Mouse (Mus musculus): Measurements from ENCODE around the gene Ehbp1l1. TPM values are rescaled to one million over a fixed set of nuclear protein-coding genes. Genes with fewer than 3 reads are reported as not detected.

Ehbp1l1 gene
- 90.4 and 95.1 TPM in 2 replicates for polyA plus RNA-seq (2012; rRNA removed)

GRCm38 (mm10) chr19:5725767-5726515 is at the start of gene Ehbp1l1:
Ehbp1l1 (minus strand) TSS chr19:5726317.

GRCm38 (mm10) chr19:5770925-5771860 is 45.1 kb upstream of the Ehbp1l1 start, which contains the start of gene Scyl1:
Scyl1 (minus strand) TSS chr19:5771419.

GRCm38 (mm10) chr19:5740320-5741317 is 14.5 kb upstream of the Ehbp1l1 start, which contains the start of gene Ltbp3:
Ltbp3 (plus strand) TSS chr19:5740904.

GRCm38 (mm10) chr19:5729444-5729815 is 3.3 kb upstream of the Ehbp1l1 start, which contains the start of gene Fam89b:
Fam89b (minus strand) TSS chr19:5729653.

GRCm38 (mm10) chr19:5704163-5704800 is 21.8 kb downstream of the Ehbp1l1 start, which contains the start of gene Kcnk7:
Kcnk7 (plus strand) TSS chr19:5704367.

GRCm38 (mm10) chr19:5688200-5689087 is 37.7 kb downstream of the Ehbp1l1 start, which contains the start of the genes Map3k11 and Pcnx3:
Map3k11 (plus strand) TSS chr19:5688742.
Pcnx3 (minus strand) TSS chr19:5688908.

GRCm38 (mm10) chr19:5662981-5663913 is 62.9 kb downstream of the Ehbp1l1 start, which contains the start of gene Sipa1:
Sipa1 (minus strand) TSS chr19:5663707.

Other genes with a start within 250 kb of the Ehbp1l1 start
- 11.9 and 12.6 TPM in 2 replicates for gene Mus81, start 237.9 kb downstream of the Ehbp1l1 start, polyA plus RNA-seq (2012; rRNA removed)
- 433 and 538 TPM in 2 replicates for gene Cfl1, start 235.9 kb downstream of the Ehbp1l1 start, polyA plus RNA-seq (2012; rRNA removed)
- gene 1700020D05Rik, start 222.5 kb downstream of the Ehbp1l1 start, polyA plus RNA-seq (2012; rRNA removed), result 0.45 and 0.81 TPM in 2 replicates
- gene Snx32, start 215.8 kb downstream of the Ehbp1l1 start, polyA plus RNA-seq (2012; rRNA removed), result 6.9 and 8.5 TPM in 2 replicates
- gene Ovol1, start 165.7 kb downstream of the Ehbp1l1 start, polyA plus RNA-seq (2012; rRNA removed), result 0.02 TPM in 1 of 2 replicates, not detected in the other
- 0.88 and 1.3 TPM in 2 replicates for gene Ap5b1, start 158.3 kb downstream of the Ehbp1l1 start, polyA plus RNA-seq (2012; rRNA removed)
- gene Rnaseh2c, start 124.4 kb downstream of the Ehbp1l1 start, polyA plus RNA-seq (2012; rRNA removed), result 77.3 and 81.5 TPM in 2 replicates
- gene Kat5, start 116.1 kb downstream of the Ehbp1l1 start, polyA plus RNA-seq (2012; rRNA removed), result 29.8 and 30.0 TPM in 2 replicates
- 12.2 and 17.0 TPM in 2 replicates for gene Rela, start 88.8 kb downstream of the Ehbp1l1 start, polyA plus RNA-seq (2012; rRNA removed)
- gene Sipa1, start 62.6 kb downstream of the Ehbp1l1 start, polyA plus RNA-seq (2012; rRNA removed), result 23.2 and 25.6 TPM in 2 replicates
- gene Map3k11, start 37.6 kb downstream of the Ehbp1l1 start, polyA plus RNA-seq (2012; rRNA removed), result 11.5 and 13.8 TPM in 2 replicates
- 14.3 and 19.3 TPM in 2 replicates for gene Pcnx3, start 37.4 kb downstream of the Ehbp1l1 start, polyA plus RNA-seq (2012; rRNA removed)
- 0.05 TPM in 1 of 2 replicates, not detected in the other for gene Kcnk7, start 21.9 kb downstream of the Ehbp1l1 start, polyA plus RNA-seq (2012; rRNA removed)
- gene Fam89b, start 3.3 kb upstream of the Ehbp1l1 start, polyA plus RNA-seq (2012; rRNA removed), result 34.2 and 40.2 TPM in 2 replicates
- gene Ltbp3, start 14.6 kb upstream of the Ehbp1l1 start, polyA plus RNA-seq (2012; rRNA removed), result 1.6 and 3.2 TPM in 2 replicates
- 23.6 TPM in 2 replicates for gene Scyl1, start 45.1 kb upstream of the Ehbp1l1 start, polyA plus RNA-seq (2012; rRNA removed)
- gene Frmd8, start 149.0 kb upstream of the Ehbp1l1 start, polyA plus RNA-seq (2012; rRNA removed), result 5.5 and 7.0 TPM in 2 replicates
- 5.2 and 7.1 TPM in 2 replicates for gene Slc25a45, start 151.5 kb upstream of the Ehbp1l1 start, polyA plus RNA-seq (2012; rRNA removed)
- 2.2 and 2.7 TPM in 2 replicates for gene Tigd3, start 167.8 kb upstream of the Ehbp1l1 start, polyA plus RNA-seq (2012; rRNA removed)
- 31.1 and 35.5 TPM in 2 replicates for gene Dpf2, start 186.7 kb upstream of the Ehbp1l1 start, polyA plus RNA-seq (2012; rRNA removed)
- gene Cdc42ep2, start 198.5 kb upstream of the Ehbp1l1 start, polyA plus RNA-seq (2012; rRNA removed), result 2.2 and 2.3 TPM in 2 replicates
- 55.8 and 62.7 TPM in 2 replicates for gene Pola2, start 237.9 kb upstream of the Ehbp1l1 start, polyA plus RNA-seq (2012; rRNA removed)

Data from liver, embryonic 14 days (tissue).